Mouse (Mus musculus): Measurements from ENCODE around the gene Nupl2. TPM values are rescaled to one million over a fixed set of nuclear protein-coding genes. Genes with fewer than 3 reads are reported as not detected.

The Nupl2 gene
- polyA plus RNA-seq, 2 experiments from 2014 or later, result 3.8 to 7.1 TPM

- no peak for ATAC-seq
Measured at GRCm38 (mm10) chr5:24213861-24214546, 49.2 kb downstream of the Nupl2 start.

- no peak for ATAC-seq
Measured at GRCm38 (mm10) chr5:24214547-24214878, 49.8 kb downstream of the Nupl2 start.

GRCm38 (mm10) chr5:24214900-24215299 is 50.1 kb downstream of the Nupl2 start:
- ATAC-seq, result no peak

Other genes with a start within 250 kb of the Nupl2 start
- gene Fam126a, start 134.3 kb upstream of the Nupl2 start, polyA plus RNA-seq (2017; shearing (Covaris generic)), result 1 to 10 TPM; 8.7 TPM
- gene Klhl7, start 64.4 kb upstream of the Nupl2 start, polyA plus RNA-seq (2017; shearing (Covaris generic)), result 10 to 100 TPM; 11.9 to 12.8 TPM
- 1 to 10 TPM in 1 of 2 experiments, under 1 TPM in 1; 0.30 to 1.2 TPM for gene Kcnh2, start 186.6 kb downstream of the Nupl2 start, polyA plus RNA-seq (2017; shearing (Covaris generic))
- gene Nos3, start 199.8 kb downstream of the Nupl2 start, polyA plus RNA-seq (2017; shearing (Covaris generic)), result under 1 TPM; 0.08 to 0.14 TPM
- 1 to 10 TPM; 2.2 to 3.2 TPM for gene Atg9b, start 227.2 kb downstream of the Nupl2 start, polyA plus RNA-seq (2017; shearing (Covaris generic))
- gene Abcb8, start 228.7 kb downstream of the Nupl2 start, polyA plus RNA-seq (2017; shearing (Covaris generic)), result 10 to 100 TPM; 16.1 to 44.6 TPM
- not detected for gene Asic3, start 248.4 kb downstream of the Nupl2 start, polyA plus RNA-seq (2017; shearing (Covaris generic))